11 mouse cellular contexts compared by ENCODE assay signal in the genomic region with DNA sequence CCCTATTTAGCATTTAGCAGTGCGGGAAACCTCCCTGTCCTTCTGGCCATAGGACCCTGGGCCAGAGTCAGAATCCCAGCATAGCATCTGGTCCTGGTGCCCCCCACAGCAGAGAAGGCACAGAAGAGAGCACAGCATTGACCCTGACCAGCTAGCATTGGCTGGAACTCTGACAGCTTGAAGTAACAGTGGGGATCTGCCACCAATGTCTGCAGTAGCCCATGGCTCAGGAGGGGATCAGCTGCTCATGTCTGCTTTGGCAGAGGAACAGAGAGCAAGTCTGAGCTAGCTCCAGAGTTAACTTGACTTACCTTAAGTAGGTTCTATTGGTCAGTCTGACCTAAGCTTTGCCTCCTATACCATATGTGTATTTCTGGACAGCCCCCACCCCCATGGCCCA. TPM values are rescaled to one million over a fixed set of nuclear protein-coding genes. Genes with fewer than 3 reads are reported as not detected.
DNase-seq lines count a peak whose midpoint lies in the region; ATAC-seq and TF ChIP-seq lines count a peak whose summit lies in the region.
"Had no signal": no experiment of that assay in that cellular context is flagged by ENCODE, and none has a peak within 500 bp of the region (broad histone marks: within the 10 kb centered on the region; RNA-seq: fewer than 3 reads in every experiment).

No protein-coding gene starts in this region.

- no peak overlapping the region for H3K4me3 ChIP-seq in liver, embryonic 13.5 days (replicated peaks)
- H3K4me3 ChIP-seq in liver, postnatal 0 days (ENCODE audit: low read depth, low read length): no peak overlapping the region
- H3K4me3 ChIP-seq in intestine, postnatal 0 days (ENCODE audit: low read depth, low read length): no peak overlapping the region
- H3K4me3 ChIP-seq: heart, adult 2 months; kidney, embryonic 15.5 days; limb, embryonic 15.5 days had no signal

- H3K27ac ChIP-seq in liver, embryonic 13.5 days: peak overlapping the region; percentile 100
- no peak overlapping the region for H3K27ac ChIP-seq in liver, postnatal 0 days (ENCODE audit: low read depth)
- H3K27ac ChIP-seq in intestine, postnatal 0 days (ENCODE audit: low read depth, low read length): peak overlapping the region; percentile 28; the same call in 1 of the 2 replicates
- H3K27ac ChIP-seq: heart, adult 2 months; kidney, embryonic 15.5 days had no signal

- DNase-seq in cerebellum, postnatal 14 days: peak; percentile 58 to 74
- no peak for DNase-seq in liver, embryonic 13.5 days
- no peak for DNase-seq in liver, postnatal 0 days
- peak; percentile 40 for DNase-seq in brain, embryonic 14.5 days (ENCODE audit: low read depth)
- no peak for DNase-seq in heart, postnatal 14 days
- DNase-seq: thymus, adult 18-20 months had no signal

- peaks cover 51% of the 10 kb centered on the region for H3K4me1 ChIP-seq in liver, embryonic 13.5 days (replicated peaks)
- H3K4me1 ChIP-seq in liver, postnatal 0 days (ENCODE audit: insufficient read depth): peaks cover 39% of the 10 kb centered on the region
- H3K4me1 ChIP-seq in intestine, postnatal 0 days (replicated peaks; ENCODE audit: control insufficient read depth, insufficient read depth, low read length): peaks cover 9% of the 10 kb centered on the region; the same call in 1 of the 2 replicates

- H3K27me3 ChIP-seq in liver, embryonic 13.5 days: no peaks in the 10 kb centered on the region
- no peaks in the 10 kb centered on the region for H3K27me3 ChIP-seq in liver, postnatal 0 days (ENCODE audit: insufficient read depth, low read length)
- no peaks in the 10 kb centered on the region for H3K27me3 ChIP-seq in intestine, postnatal 0 days (replicated peaks; ENCODE audit: control insufficient read depth, insufficient read depth, low read length)
- H3K27me3 ChIP-seq: kidney, embryonic 15.5 days; limb, embryonic 15.5 days had no signal

- H3K4me2 ChIP-seq in liver, embryonic 13.5 days: no peak overlapping the region
- no peak overlapping the region for H3K4me2 ChIP-seq in liver, postnatal 0 days (ENCODE audit: low read depth, low read length)
- peak overlapping the region; percentile 52; the same call in 1 of the 2 replicates for H3K4me2 ChIP-seq in intestine, postnatal 0 days (replicated peaks; ENCODE audit: low read depth)
- H3K4me2 ChIP-seq: kidney, embryonic 15.5 days; limb, embryonic 15.5 days had no signal

- TF ChIP-seq CTCF in liver, postnatal 0 days (IDR thresholded peaks at IDR 0.05; ENCODE audit: low read depth): no peak
- TF ChIP-seq CTCF in brain, embryonic 14.5 days (IDR thresholded peaks at IDR 0.05; ENCODE audit: borderline replicate concordance, extremely low read depth, insufficient read depth, insufficient read length): no peak
- no peak for TF ChIP-seq CTCF in intestine, postnatal 0 days (IDR thresholded peaks at IDR 0.05; ENCODE audit: low read depth)

- H3K9ac ChIP-seq in liver, embryonic 13.5 days: no peak overlapping the region
- H3K9ac ChIP-seq in liver, postnatal 0 days (replicated peaks): no peak overlapping the region
- H3K9ac ChIP-seq in intestine, postnatal 0 days (ENCODE audit: low read depth, low read length): no peak overlapping the region
- H3K9ac ChIP-seq: kidney, embryonic 15.5 days; limb, embryonic 15.5 days had no signal

- WGBS in liver, embryonic 13.5 days (ENCODE audit: insufficient replicate concordance): 92% methylated on average over 1 of the region's 1 CpGs
- 93% methylated on average over 1 of the region's 1 CpGs for WGBS in liver, postnatal 0 days (ENCODE audit: insufficient replicate concordance)
- 93% methylated on average over 1 of the region's 1 CpGs for WGBS in intestine, postnatal 0 days

- TF ChIP-seq EP300 in liver, postnatal 0 days (IDR thresholded peaks at IDR 0.05; ENCODE audit: low read depth): no peak

- H3K9me3 ChIP-seq in liver, embryonic 13.5 days (replicated peaks): no peaks in the 10 kb centered on the region
- H3K9me3 ChIP-seq in liver, postnatal 0 days (ENCODE audit: low read length): no peaks in the 10 kb centered on the region
- H3K9me3 ChIP-seq in intestine, postnatal 0 days (ENCODE audit: control insufficient read depth): no peaks in the 10 kb centered on the region
- H3K9me3 ChIP-seq: kidney, embryonic 15.5 days; limb, embryonic 15.5 days had no signal

- peaks cover 94% of the 10 kb centered on the region for H3K36me3 ChIP-seq in liver, embryonic 13.5 days
- H3K36me3 ChIP-seq in liver, postnatal 0 days (replicated peaks; ENCODE audit: insufficient read depth, low read length): peaks cover 94% of the 10 kb centered on the region
- peaks cover 79% of the 10 kb centered on the region for H3K36me3 ChIP-seq in intestine, postnatal 0 days (ENCODE audit: control insufficient read depth, insufficient read depth)

- TF ChIP-seq POLR2A in brain, embryonic 14.5 days (IDR thresholded peaks at IDR 0.05; ENCODE audit: borderline replicate concordance, extremely low read depth, insufficient read depth, insufficient read length, poor library complexity, severe bottlenecking): no peak

- intact Hi-C loops in heart, postnatal 14 days (cut with DNase I): no loop called here

- no peak for ATAC-seq in cerebellum, adult (ENCODE audit: insufficient number of reproducible peaks, low FRiP score, low TSS enrichment)
- no peak for ATAC-seq in liver, embryonic 13.5 days (ENCODE audit: low read depth)
- ATAC-seq in liver, postnatal 0 days: no peak
- ATAC-seq in intestine, postnatal 0 days: no peak

RNA-seq across cellular contexts. Expression of gene Uqcr11, which starts 11.2 kb away (rescaled TPM):
- polyA plus RNA-seq in liver, embryonic 13.5 days (2015; fragmentation: Nextera tagmentation; extraction: Ambion mirVana): 474 and 603 TPM in 2 replicates
- 753 and 771 TPM in 2 replicates for polyA plus RNA-seq in liver, postnatal 0 days (2015; fragmentation: Nextera tagmentation; extraction: Ambion mirVana)
- 597 and 852 TPM in 2 replicates for polyA plus RNA-seq in brain, embryonic 14.5 days (2012; rRNA removed)
- polyA plus RNA-seq in intestine, postnatal 0 days (2015; fragmentation: Nextera tagmentation; extraction: Ambion mirVana): 1,032 and 1,082 TPM in 2 replicates
- 1,000 to 10,000 TPM; 1,852 to 1,908 TPM for total RNA-seq in heart, postnatal 14 days (2021)

RNA-seq across cellular contexts. Expression of gene Tcf3, which starts 15.6 kb away (rescaled TPM):
- 55.2 and 56.2 TPM in 2 replicates for polyA plus RNA-seq in liver, embryonic 13.5 days (2015; fragmentation: Nextera tagmentation; extraction: Ambion mirVana)
- 28.2 and 29.5 TPM in 2 replicates for polyA plus RNA-seq in liver, postnatal 0 days (2015; fragmentation: Nextera tagmentation; extraction: Ambion mirVana)
- polyA plus RNA-seq in brain, embryonic 14.5 days (2012; rRNA removed): 128 and 138 TPM in 2 replicates
- 34.1 and 34.5 TPM in 2 replicates for polyA plus RNA-seq in intestine, postnatal 0 days (2015; fragmentation: Nextera tagmentation; extraction: Ambion mirVana)
- total RNA-seq in heart, postnatal 14 days (2021): 10 to 100 TPM; 31.7 to 32.5 TPM

RNA-seq across cellular contexts. Expression of gene Mbd3, which starts 18.5 kb away (rescaled TPM):
- 81.2 and 87.4 TPM in 2 replicates for polyA plus RNA-seq in liver, embryonic 13.5 days (2015; fragmentation: Nextera tagmentation; extraction: Ambion mirVana)
- 33.4 and 33.5 TPM in 2 replicates for polyA plus RNA-seq in liver, postnatal 0 days (2015; fragmentation: Nextera tagmentation; extraction: Ambion mirVana)
- 265 and 292 TPM in 2 replicates for polyA plus RNA-seq in brain, embryonic 14.5 days (2012; rRNA removed)
- 48.0 and 51.0 TPM in 2 replicates for polyA plus RNA-seq in intestine, postnatal 0 days (2015; fragmentation: Nextera tagmentation; extraction: Ambion mirVana)
- total RNA-seq in heart, postnatal 14 days (2021): 10 to 100 TPM; 78.6 to 84.0 TPM

RNA-seq across cellular contexts. Expression of gene Mex3d, which starts 30.4 kb away (rescaled TPM):
- polyA plus RNA-seq in liver, embryonic 13.5 days (2015; fragmentation: Nextera tagmentation; extraction: Ambion mirVana): 1.0 and 1.1 TPM in 2 replicates
- polyA plus RNA-seq in liver, postnatal 0 days (2015; fragmentation: Nextera tagmentation; extraction: Ambion mirVana): 0.72 and 0.99 TPM in 2 replicates
- 112 and 115 TPM in 2 replicates for polyA plus RNA-seq in brain, embryonic 14.5 days (2012; rRNA removed)
- 3.2 and 4.2 TPM in 2 replicates for polyA plus RNA-seq in intestine, postnatal 0 days (2015; fragmentation: Nextera tagmentation; extraction: Ambion mirVana)
- total RNA-seq in heart, postnatal 14 days (2021): 10 to 100 TPM; 11.8 to 12.2 TPM

Comparison
In these comparisons a context has a peak if more than half of its experiments do, and no peak if none do; other contexts are left out.
1. DNase-seq: peak in cerebellum, postnatal 14 days (2 of 2) and brain, embryonic 14.5 days (single experiment); none in liver, embryonic 13.5 days (single experiment), liver, postnatal 0 days (single experiment) and heart, postnatal 14 days (0 of 2).